Mouse (Mus musculus) Patski (cell line): ENCODE data around the gene Dst. TPM values are rescaled to one million over a fixed set of nuclear protein-coding genes. Genes with fewer than 3 reads are reported as not detected.

Source experiments
- ATAC-seq: fragments of 100-300 bp; one replicate; pipeline ENCODE4 v1.8.0; 2021
- CTCF ChIA-PET: fragments of 350-600 bp; sonication (Branson Sonifier 250); formaldehyde crosslinking; loops from one replicate; lab custom pipeline; 2022; ENCODE audit warnings: inconsistent platforms; lab: Charles Lee
- POLR2A ChIA-PET: fragments of 350-600 bp; sonication (Branson Sonifier 250); formaldehyde crosslinking; loops from one replicate; lab custom pipeline; 2022; ENCODE audit warnings: antibody characterized with exemption, inconsistent platforms; lab: Charles Lee
- DNase-seq: peaks from one replicate; pipeline ENCODE4 v3.0.0-alpha.2; 2011; ENCODE audit warnings: low read depth, low spot score
- H3K27me3 ChIP-seq: fragments of 371-371 bp; one replicate; pipeline ENCODE4 v1.5.1; 2021
- CTCF ChIP-seq: fragments of 100-300 bp; IDR thresholded peaks from one replicate; pipeline ENCODE4 v1.5.1; 2021
- in situ Hi-C: fragments of 300-500 bp; cut with MboI; formaldehyde crosslinking; loops from 3 replicates; pipeline ENCODE4 v1.11.1; 2018; ENCODE audit warnings: low pct_unique_long_range_greater_than_20kb, mixed read lengths
- polyA plus RNA-seq: library from polyadenylated mRNA; unstranded; gene quantifications from one replicate; pipeline ENCODE4 v1.2.3, GENCODE M21; 2021

Gene Dst
- polyA plus RNA-seq, 1 experiment from 2014 or later: 176 TPM

- ChIA-PET POLR2A (interaction anchor here (0.5 kb wide), 1 partner anchor 657 kb away, joined by 3 read pairs; no protein-coding TSS in a partner anchor), CTCF (interaction anchor here (0.7 to 5.3 kb wide), 6 partner anchors 9 to 41 kb away, joined by 3 to 23 read pairs (median 4); no protein-coding TSS in a partner anchor)
Observed at GRCm38 (mm10) chr1:34124376-34124775, 216.4 kb downstream of the Dst start.

DNA sequence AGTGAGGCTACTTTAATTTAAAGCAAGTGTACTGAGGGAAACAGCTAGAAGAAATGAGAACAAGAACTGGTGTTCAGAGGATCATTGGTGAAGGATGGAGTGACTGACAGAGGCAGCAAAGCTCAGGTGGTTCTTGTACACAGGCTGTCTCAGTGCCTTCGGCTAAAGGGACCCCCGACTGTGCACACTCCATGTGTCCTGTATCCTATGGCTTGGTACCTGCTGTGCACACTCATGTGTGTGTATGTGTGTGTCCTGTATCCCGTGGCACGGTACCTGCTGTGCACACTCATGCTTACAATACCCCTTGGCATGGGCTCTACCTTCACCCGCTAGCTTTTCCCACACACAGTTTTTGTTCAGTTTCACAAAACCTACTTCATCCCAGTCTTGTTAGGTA, 217.1 kb downstream of the Dst start:
- TF ChIP-seq CTCF: no peak
- ChIA-PET CTCF (interaction anchor here (0.6 to 5.3 kb wide), 5 partner anchors 17 to 83 kb away, joined by 3 to 23 read pairs (median 4); no protein-coding TSS in a partner anchor), POLR2A (no interaction called here)
- H3K27me3 ChIP-seq: no peaks in the 10 kb centered on the region
- no peak for ATAC-seq
- in situ Hi-C loops: no loop called here
- DNase-seq: no peak

More at GRCm38 (mm10) chr1:34124376-34124775, 216.4 kb downstream of the Dst start:
- ATAC-seq (no peak), DNase-seq (no peak)
- in situ Hi-C loops: no loop called here
- no peak for TF ChIP-seq CTCF
- H3K27me3 ChIP-seq: no peaks in the 10 kb centered on the region

DNA sequence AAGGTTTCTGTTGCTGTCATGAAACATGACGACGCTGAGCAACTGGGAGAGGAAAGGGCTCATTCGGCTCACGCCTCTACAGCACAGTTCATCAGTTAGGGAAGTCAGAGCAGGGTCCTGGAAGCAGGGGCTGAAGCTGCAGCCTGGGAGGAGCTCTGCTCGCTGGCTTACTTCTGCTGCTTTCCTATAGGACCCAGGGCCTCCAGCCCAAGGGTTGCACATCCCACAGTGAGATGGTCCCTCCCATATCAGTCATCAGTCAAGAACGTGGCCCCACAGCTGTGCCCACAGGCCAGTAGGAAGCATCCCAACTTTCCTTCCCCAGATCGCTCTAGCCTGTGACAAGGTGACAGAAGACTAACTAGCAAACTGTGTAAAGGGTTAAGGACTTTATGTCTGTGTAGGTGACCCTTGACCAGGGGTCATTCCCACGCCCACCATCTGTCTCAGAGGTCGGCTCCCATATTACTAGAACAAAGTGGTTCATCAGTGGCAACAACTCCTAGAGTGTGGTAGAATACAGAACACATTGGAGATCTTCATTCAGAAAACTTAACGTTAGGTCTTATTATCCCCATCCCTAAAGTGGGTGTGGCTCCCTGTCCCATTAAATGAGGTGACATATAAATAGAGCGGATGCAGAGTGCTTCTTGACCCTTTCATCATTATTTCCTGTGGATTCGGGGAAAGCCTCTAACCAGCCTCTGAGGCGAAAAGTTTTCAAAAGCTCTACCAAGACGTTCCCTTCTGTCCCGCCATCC, 219.9 kb downstream of the Dst start:
- peak; percentile 80 for ATAC-seq
- H3K27me3 ChIP-seq: no peaks in the 10 kb centered on the region
- ChIA-PET CTCF (interaction anchor here (5.3 kb wide), 1 partner anchor 37 kb away, joined by 23 read pairs; no protein-coding TSS in a partner anchor), POLR2A (interaction anchor here (1.8 kb wide), 1 partner anchor 22 kb away, joined by 4 read pairs; no protein-coding TSS in a partner anchor)
- no peak for DNase-seq
- in situ Hi-C loops: no loop called here
- TF ChIP-seq CTCF: no peak

GRCm38 (mm10) chr1:34128796-34129195, 220.8 kb downstream of the Dst start:
- POLR2A ChIA-PET: no interaction called here
- no peak for TF ChIP-seq CTCF
- H3K27me3 ChIP-seq: no peaks in the 10 kb centered on the region
- in situ Hi-C loops: no loop called here
- CTCF ChIA-PET: interaction anchor here (1.0 to 1.2 kb wide), 2 partner anchors 10 to 35 kb away, joined by 3 to 4 read pairs; no protein-coding TSS in a partner anchor
- DNase-seq: no peak
- no peak for ATAC-seq

DNA sequence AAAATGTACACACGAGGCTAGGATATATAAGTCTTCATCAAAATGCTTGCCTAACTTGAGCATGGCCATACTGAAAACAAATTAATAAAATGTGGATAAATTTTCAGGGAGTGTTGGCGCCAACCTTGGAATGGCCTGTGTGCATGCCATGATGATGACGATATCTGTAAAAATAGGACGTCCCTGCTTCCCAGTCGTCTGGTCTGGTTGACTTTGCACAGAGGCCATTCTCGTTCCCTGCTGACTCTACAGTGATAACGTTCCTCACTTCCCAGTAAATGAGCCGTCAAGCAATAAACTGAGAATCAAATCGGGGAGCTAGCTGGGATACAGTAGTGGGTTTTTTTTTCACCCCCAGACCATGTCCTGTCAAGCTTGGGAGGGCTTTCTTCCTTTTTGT, 221.7 kb downstream of the Dst start:
- ChIA-PET POLR2A (no interaction called here), CTCF (interaction anchor here (1.0 to 1.2 kb wide), 2 partner anchors 9 to 35 kb away, joined by 3 to 4 read pairs; no protein-coding TSS in a partner anchor)
- no peak for DNase-seq
- no peaks in the 10 kb centered on the region for H3K27me3 ChIP-seq
- in situ Hi-C loops: no loop called here
- TF ChIP-seq CTCF: no peak
- no peak for ATAC-seq

DNA sequence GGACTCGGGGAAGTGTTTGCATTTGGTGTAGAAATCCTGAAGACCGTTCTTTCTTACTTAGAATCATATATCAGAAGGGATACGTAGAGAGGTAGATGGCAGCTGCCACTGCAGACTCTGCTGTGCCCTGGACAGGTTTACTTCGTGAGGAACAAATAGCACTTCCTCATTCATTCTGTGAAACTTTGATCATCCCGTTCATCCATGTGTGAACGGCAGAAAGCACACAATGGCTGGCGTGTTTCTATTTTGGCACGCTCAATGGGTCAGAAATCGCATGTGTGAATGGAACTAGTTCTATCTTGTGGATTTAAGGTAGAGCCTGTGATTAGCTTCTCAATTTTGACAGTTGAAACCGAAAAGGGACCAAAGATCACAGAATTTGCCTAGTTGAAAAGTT, 222.8 kb downstream of the Dst start:
- DNase-seq (no peak), ATAC-seq (no peak)
- no peaks in the 10 kb centered on the region for H3K27me3 ChIP-seq
- ChIA-PET POLR2A (no interaction called here), CTCF (interaction anchor here (0.8 kb wide), 1 partner anchor 17 kb away, joined by 3 read pairs; no protein-coding TSS in a partner anchor)
- in situ Hi-C loops: no loop called here
- TF ChIP-seq CTCF: no peak

DNA sequence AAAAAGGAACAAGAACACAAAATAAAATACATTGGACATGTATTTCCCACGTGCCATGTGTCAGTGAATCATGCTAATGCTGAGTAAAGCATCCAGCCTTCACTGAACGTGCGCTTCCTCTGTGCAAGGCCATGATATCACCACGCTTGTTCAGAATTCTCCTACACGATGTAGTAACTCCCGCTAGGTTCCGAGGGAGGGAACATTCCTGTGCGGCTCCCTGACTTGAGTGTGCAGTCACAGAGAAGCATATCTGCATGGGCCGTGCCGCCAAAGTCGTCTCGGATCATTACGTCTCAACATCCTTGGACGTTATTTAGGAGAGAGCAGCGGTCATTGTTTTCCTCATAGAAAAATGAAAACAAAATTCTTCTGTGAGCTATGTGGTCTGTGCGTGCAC, 224.8 kb downstream of the Dst start:
- peak; percentile 90 for ATAC-seq
- TF ChIP-seq CTCF: no peak
- POLR2A ChIA-PET: interaction anchor here (1.7 kb wide), 1 partner anchor 11 kb away, joined by 4 read pairs; no protein-coding TSS in a partner anchor
- no peak for DNase-seq
- H3K27me3 ChIP-seq: no peaks in the 10 kb centered on the region
- in situ Hi-C loops: no loop called here
- CTCF ChIA-PET: interaction anchor here (0.9 to 1.7 kb wide), 3 partner anchors 9 to 31 kb away, joined by 3 to 6 read pairs (median 3); no protein-coding TSS in a partner anchor

- ChIA-PET CTCF (interaction anchor here (1.6 to 1.7 kb wide), 2 partner anchors 12 to 32 kb away, joined by 3 to 4 read pairs; no protein-coding TSS in a partner anchor), POLR2A (interaction anchor here (0.8 kb wide), 1 partner anchor 15 kb away, joined by 3 read pairs; no protein-coding TSS in a partner anchor)
- in situ Hi-C loops: no loop called here
- ATAC-seq: no peak
- no peak for TF ChIP-seq CTCF
- DNase-seq: no peak
- no peaks in the 10 kb centered on the region for H3K27me3 ChIP-seq
Observed at GRCm38 (mm10) chr1:34135535-34135934, 227.5 kb downstream of the Dst start.

DNA sequence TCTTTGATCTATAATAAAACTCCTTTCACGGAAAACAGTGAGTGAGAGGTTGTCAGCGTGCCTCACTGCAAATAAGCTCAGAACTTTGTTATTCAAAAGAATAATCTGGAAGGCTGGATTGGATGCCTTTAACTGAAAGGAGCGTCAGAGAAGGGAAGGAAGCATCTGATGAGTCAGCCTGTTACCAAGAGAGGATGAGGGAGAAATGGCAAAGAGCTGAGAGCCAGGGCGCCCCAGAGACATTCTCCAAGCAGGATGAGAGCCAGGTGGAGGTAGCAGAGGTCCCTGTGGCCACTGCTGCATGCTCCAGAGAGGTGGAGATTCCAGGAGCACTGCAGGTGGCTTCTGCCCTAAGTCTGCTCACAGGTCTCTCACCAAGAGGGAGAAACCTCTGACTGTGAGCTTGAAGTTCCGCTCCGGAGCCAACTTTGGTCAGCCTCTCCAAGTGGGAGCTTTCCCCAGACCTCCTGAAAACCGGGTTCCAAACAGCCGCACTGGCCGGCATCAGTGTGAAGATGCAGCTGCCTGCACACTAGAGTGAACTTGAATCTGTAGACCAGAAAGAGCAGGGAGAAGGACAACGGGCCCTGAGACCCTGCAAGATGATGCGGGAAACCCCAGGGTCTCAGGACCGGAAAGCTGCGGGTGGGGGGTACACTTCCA, 231.3 kb downstream of the Dst start:
- in situ Hi-C loops: no loop called here
- TF ChIP-seq CTCF: no peak
- POLR2A ChIA-PET: interaction anchor here (0.9 to 1.3 kb wide), 2 partner anchors 9 to 11 kb away, joined by 3 to 4 read pairs; no protein-coding TSS in a partner anchor
- DNase-seq: no peak
- CTCF ChIA-PET: interaction anchor here (0.7 to 1.6 kb wide), 7 partner anchors 10 to 48 kb away, joined by 3 to 8 read pairs (median 4); no protein-coding TSS in a partner anchor
- H3K27me3 ChIP-seq: no peaks in the 10 kb centered on the region
- ATAC-seq: peak; percentile 38

- POLR2A ChIA-PET: interaction anchor here (1.3 kb wide), 1 partner anchor 10 kb away, joined by 4 read pairs; no protein-coding TSS in a partner anchor
- CTCF ChIA-PET: interaction anchor here (0.7 to 1.6 kb wide), 2 partner anchors 9 to 16 kb away, joined by 3 to 8 read pairs; no protein-coding TSS in a partner anchor
- no peak for TF ChIP-seq CTCF
- no peaks in the 10 kb centered on the region for H3K27me3 ChIP-seq
- ATAC-seq: peak; percentile 91
- in situ Hi-C loops: no loop called here
- no peak for DNase-seq
Observed at GRCm38 (mm10) chr1:34139871-34140471, 231.9 kb downstream of the Dst start.
